Mouse (Mus musculus) intestine, postnatal 0 days (tissue): ENCODE results near the gene Ubl7. TPM values are rescaled to one million over a fixed set of nuclear protein-coding genes. Genes with fewer than 3 reads are reported as not detected.
A peak's percentile ranks its signal among the peaks of the same experiment; 100 is the strongest.

Experiments
- ATAC-seq: fragments of 200-750 bp; cut with Nextera tagmentation; 2 replicates; pipeline ENCODE4 v1.8.0; 2017; ENCODE audit warnings: mild to moderate bottlenecking, moderate TSS enrichment, moderate library complexity
- H3K27ac ChIP-seq: fragments of 300-500 bp; sonication (generic); 2 replicates; pipeline ENCODE4 v1.5.1; 2014; ENCODE audit warnings: mild to moderate bottlenecking, low read depth, low read length, moderate library complexity
- H3K27me3 ChIP-seq: fragments of 300-500 bp; sonication (generic); replicated peaks from 2 replicates; pipeline ENCODE4 v1.6.1; 2014; ENCODE audit warnings: low read length, mixed read lengths; ENCODE audit not compliant: control insufficient read depth, insufficient read depth
- H3K36me3 ChIP-seq: fragments of 300-500 bp; sonication (generic); 2 replicates; pipeline ENCODE4 v1.6.1; 2014; ENCODE audit warnings: mild to moderate bottlenecking, moderate library complexity; ENCODE audit not compliant: control insufficient read depth, insufficient read depth
- H3K4me1 ChIP-seq: fragments of 300-500 bp; sonication (generic); replicated peaks from 2 replicates; pipeline ENCODE4 v1.6.1; 2014; ENCODE audit warnings: antibody characterized with exemption, low read length, mixed read lengths; ENCODE audit not compliant: control insufficient read depth, insufficient read depth
- H3K4me2 ChIP-seq: fragments of 300-500 bp; sonication (generic); replicated peaks from 2 replicates; pipeline ENCODE4 v1.6.1; 2014; ENCODE audit warnings: low read depth, mild to moderate bottlenecking, moderate library complexity
- H3K4me3 ChIP-seq: fragments of 300-500 bp; sonication (generic); 2 replicates; pipeline ENCODE4 v1.5.1; 2014; ENCODE audit warnings: low read depth, low read length
- H3K9ac ChIP-seq: fragments of 300-500 bp; sonication (generic); 2 replicates; pipeline ENCODE4 v1.6.1; 2014; ENCODE audit warnings: mild to moderate bottlenecking, low read depth, low read length
- H3K9me3 ChIP-seq: fragments of 300-500 bp; sonication (generic); 2 replicates; pipeline ENCODE4 v1.6.1; 2016; ENCODE audit warnings: mixed run types; ENCODE audit not compliant: control insufficient read depth
- CTCF ChIP-seq: sonication (generic); IDR thresholded peaks from 2 replicates; pipeline ENCODE4 v1.5.1; 2016; ENCODE audit warnings: low read depth, mild to moderate bottlenecking, control low read depth, antibody characterized with exemption, moderate library complexity
- WGBS: fragments of 180-500 bp; shearing (Covaris S2); extraction: QIAGEN DNeasy Blood & Tissue Kit; methylation state at CpG from one replicate; pipeline ENCODE4 v1.1.7; 2014; 5-methylcytosine and 5-hydroxymethylcytosine counted together
- polyA plus RNA-seq: library from polyadenylated mRNA; unstranded; fragments of >200 nt; fragmentation: Nextera tagmentation; extraction: Ambion mirVana; gene quantifications from 2 replicates; pipeline ENCODE4 v1.2.1, GENCODE M21; 2015

Gene Ubl7
- 77.1 and 80.7 TPM in 2 replicates for polyA plus RNA-seq

GRCm38 (mm10) chr9:57910254-57911160 is at the start of gene Ubl7:
Gene Ubl7 (plus strand): TSS chr9:57910979.
- H3K4me2 ChIP-seq = peak within 1 kb of the TSS; percentile 89
- no peaks in the 10 kb centered on the region for H3K9me3 ChIP-seq
- H3K4me3 ChIP-seq = peak within 1 kb of the TSS; percentile 61
- under 1% methylated on average over 47 of the region's 47 CpGs for WGBS
- ATAC-seq = peak; percentile 97
- H3K27ac ChIP-seq = peak within 1 kb of the TSS; percentile 84
- H3K27me3 ChIP-seq = no peaks in the 10 kb centered on the region
- H3K9ac ChIP-seq = peak within 1 kb of the TSS; percentile 63
- peaks cover 6% of the 10 kb centered on the region; the same call in 1 of the 2 replicates for H3K36me3 ChIP-seq
- no peaks in the 10 kb centered on the region for H3K4me1 ChIP-seq
- 0 out of 2 replicates have a peak, but pooled peaks have one; percentile 23 for TF ChIP-seq CTCF

DNA sequence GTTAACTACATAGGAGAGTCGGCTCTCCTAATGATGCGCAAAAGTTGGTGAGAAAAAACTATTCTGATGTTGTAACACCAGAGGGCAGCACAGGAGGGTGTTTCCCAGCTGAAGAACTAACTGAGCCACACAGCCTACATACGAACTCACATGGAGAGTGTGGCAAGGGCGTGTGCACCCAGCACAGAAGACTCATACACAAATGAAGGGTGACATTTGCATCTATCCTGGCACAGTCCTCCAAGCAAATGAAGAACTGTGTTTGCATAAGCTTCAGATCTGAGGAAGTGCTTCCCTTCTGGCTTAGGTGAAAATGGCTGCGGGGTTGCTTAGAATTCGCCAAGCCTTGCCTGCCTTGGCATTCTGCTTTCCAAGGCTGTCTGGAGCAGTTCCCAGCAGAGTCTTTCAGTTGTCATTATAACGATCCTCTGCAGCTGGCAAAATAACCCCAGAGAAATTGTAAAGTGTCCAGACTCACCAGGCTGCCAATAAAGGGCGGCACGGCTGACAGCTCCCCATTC is 48.8 kb upstream of the Ubl7 start:
- Histone ChIP-seq H3K9ac (no peak overlapping the region), H3K36me3 (no peaks in the 10 kb centered on the region), H3K9me3 (no peaks in the 10 kb centered on the region), H3K4me3 (no peak overlapping the region), H3K4me2 (no peak overlapping the region), H3K27ac (no peak overlapping the region), H3K27me3 (no peaks in the 10 kb centered on the region), H3K4me1 (no peaks in the 10 kb centered on the region)
- no peak for ATAC-seq
- WGBS = 47% methylated on average over 9 of the region's 9 CpGs
- TF ChIP-seq CTCF = peak; percentile 85

DNA sequence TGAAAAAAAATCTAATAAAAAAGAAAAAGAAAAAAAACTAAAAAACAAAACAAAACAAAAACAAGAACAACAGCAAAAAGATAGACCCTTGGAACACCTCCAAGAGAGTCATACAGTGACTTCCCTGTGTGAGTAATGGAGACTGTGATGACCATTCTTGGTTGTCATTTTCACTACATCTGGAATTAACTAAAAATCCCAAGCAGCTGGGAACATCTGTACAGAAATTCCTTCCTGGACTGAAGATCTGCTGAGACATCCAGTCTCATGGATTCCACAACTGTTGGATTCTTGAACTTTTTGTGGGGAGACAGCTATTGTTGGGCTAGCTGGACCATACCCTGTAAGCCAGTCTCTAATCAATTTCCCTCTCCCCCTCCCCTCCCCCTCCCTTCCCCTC is 46.4 kb upstream of the Ubl7 start:
- no peaks in the 10 kb centered on the region for H3K36me3 ChIP-seq
- no peaks in the 10 kb centered on the region for H3K4me1 ChIP-seq
- H3K4me3 ChIP-seq = no peak overlapping the region
- H3K27me3 ChIP-seq = no peaks in the 10 kb centered on the region
- no peak overlapping the region for H3K9ac ChIP-seq
- no peaks in the 10 kb centered on the region for H3K9me3 ChIP-seq
- H3K27ac ChIP-seq = no peak overlapping the region
- no peak for TF ChIP-seq CTCF
- ATAC-seq = no peak
- no peak overlapping the region for H3K4me2 ChIP-seq

GRCm38 (mm10) chr9:57866530-57866929 is 44.2 kb upstream of the Ubl7 start:
- H3K4me1 ChIP-seq = no peaks in the 10 kb centered on the region
- 67% methylated on average over 7 of the region's 7 CpGs for WGBS
- H3K9ac ChIP-seq = no peak overlapping the region
- no peak overlapping the region for H3K4me2 ChIP-seq
- no peak overlapping the region for H3K27ac ChIP-seq
- TF ChIP-seq CTCF = no peak
- no peak for ATAC-seq
- H3K27me3 ChIP-seq = no peaks in the 10 kb centered on the region
- H3K9me3 ChIP-seq = no peaks in the 10 kb centered on the region
- H3K4me3 ChIP-seq = no peak overlapping the region
- H3K36me3 ChIP-seq = no peaks in the 10 kb centered on the region

- H3K36me3 ChIP-seq = no peaks in the 10 kb centered on the region
- TF ChIP-seq CTCF = no peak
- 85% methylated on average over 4 of the region's 4 CpGs for WGBS
- H3K27ac ChIP-seq = no peak overlapping the region
- H3K4me2 ChIP-seq = no peak overlapping the region
- no peaks in the 10 kb centered on the region for H3K4me1 ChIP-seq
- ATAC-seq = no peak
- H3K27me3 ChIP-seq = no peaks in the 10 kb centered on the region
- H3K9me3 ChIP-seq = no peaks in the 10 kb centered on the region
- no peak overlapping the region for H3K9ac ChIP-seq
- no peak overlapping the region for H3K4me3 ChIP-seq
These were observed 43.5 kb upstream of the Ubl7 start for GRCm38 (mm10) chr9:57867236-57867635.

- Histone ChIP-seq H3K27me3 (no peaks in the 10 kb centered on the region), H3K4me3 (no peak overlapping the region), H3K27ac (no peak overlapping the region), H3K9me3 (no peaks in the 10 kb centered on the region), H3K36me3 (no peaks in the 10 kb centered on the region), H3K4me1 (no peaks in the 10 kb centered on the region), H3K9ac (no peak overlapping the region), H3K4me2 (no peak overlapping the region)
- no peak for ATAC-seq
- no peak for TF ChIP-seq CTCF
- WGBS = 83% methylated on average over 5 of the region's 5 CpGs
These were observed 42.9 kb upstream of the Ubl7 start for GRCm38 (mm10) chr9:57867880-57868279.
